Comparison of ENCODE assay signal across 23 mouse cellular contexts in the genomic region with DNA sequence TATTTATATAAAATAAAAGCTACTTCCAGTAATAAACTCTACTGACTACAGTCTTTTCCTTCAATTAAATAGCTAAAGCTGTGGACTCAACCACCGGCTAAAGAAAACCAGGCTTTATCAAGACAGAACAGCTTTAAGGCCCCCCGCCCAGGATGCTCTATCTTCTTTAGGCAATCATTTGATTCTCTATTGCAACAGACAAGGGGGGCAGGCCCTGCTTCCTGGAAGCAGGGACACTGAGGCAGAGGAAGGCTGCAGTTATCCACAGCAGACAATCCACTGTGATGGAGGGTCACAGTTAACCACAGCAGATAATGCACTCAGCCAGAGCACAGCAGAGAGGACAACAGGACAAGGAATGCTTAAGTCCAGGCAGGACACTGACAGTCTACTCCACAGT. TPM values are rescaled to one million over a fixed set of nuclear protein-coding genes. Genes with fewer than 3 reads are reported as not detected.
A peak's percentile ranks its signal among the peaks of the same experiment; 100 is the strongest.
DNase-seq lines count a peak whose midpoint lies in the region; ATAC-seq lines count a peak whose summit lies in the region.
"Had no signal": no experiment of that assay in that cellular context is flagged by ENCODE, and none has a peak within 500 bp of the region (broad histone marks: within the 10 kb centered on the region; RNA-seq: fewer than 3 reads in every experiment).

No protein-coding gene starts in this region.

- peak; percentile 86 for DNase-seq in c-Kit-positive CD71-positive TER-119-negative erythroid progenitor cells, embryonic 14.5 days (ENCODE audit: low read depth)
- peak; percentile 48 for DNase-seq in liver, embryonic 11.5 days (ENCODE audit: low spot score)
- no peak for DNase-seq in neural tube, embryonic 10.5 days (ENCODE audit: extremely low spot score, low spot score)
- DNase-seq in midbrain, embryonic 11.5 days (ENCODE audit: low spot score, missing footprints), result no peak
- no peak for DNase-seq in right cerebral cortex, postnatal 36 days (ENCODE audit: low spot score in 2 of 2)
- DNase-seq: adrenal gland, adult 2 months; cerebellum, adult 11-12 months; gastrocnemius, postnatal 10 days; heart, postnatal 4 days; kidney, adult 8-10 months; kidney, postnatal 25 days; layer of hippocampus, adult 9-11 months; right cerebral cortex, postnatal 4 days; thymus, postnatal 14 days had no signal

- H3K27ac ChIP-seq in liver, embryonic 11.5 days (ENCODE audit: low read depth, low read length), result peak overlapping the region; percentile 65; the same call in 1 of the 2 replicates
- H3K27ac ChIP-seq in midbrain, embryonic 11.5 days (ENCODE audit: low read depth, low read length), result no peak overlapping the region
- H3K27ac ChIP-seq: embryonic facial prominence, embryonic 12.5 days; forebrain, embryonic 10.5 days; hindbrain, postnatal 0 days; limb, embryonic 13.5 days; midbrain, embryonic 10.5 days; neural tube, embryonic 15.5 days had no signal

- no peak for ATAC-seq in megakaryocyte, adult 5-6 weeks (ENCODE audit: poor library complexity, severe bottlenecking)
- ATAC-seq in liver, embryonic 11.5 days (replicated peaks; ENCODE audit: low FRiP score), result peak; percentile 93
- peak; percentile 87 for ATAC-seq in megakaryocyte-erythroid progenitor cell, adult 5-6 weeks (replicated peaks; ENCODE audit: low FRiP score, low TSS enrichment, poor library complexity, severe bottlenecking)
- ATAC-seq in midbrain, embryonic 11.5 days (ENCODE audit: low FRiP score), result no peak
- ATAC-seq: hindbrain, postnatal 0 days had no signal

- H3K4me3 ChIP-seq in megakaryocyte, embryonic 14.5 days (replicated peaks), result peak overlapping the region; percentile 44
- H3K4me3 ChIP-seq in liver, embryonic 11.5 days (ENCODE audit: low read depth, low read length), result no peak overlapping the region
- H3K4me3 ChIP-seq in midbrain, embryonic 11.5 days (ENCODE audit: low read depth, low read length), result no peak overlapping the region
- H3K4me3 ChIP-seq: embryonic facial prominence, embryonic 12.5 days; forebrain, embryonic 10.5 days; limb, embryonic 13.5 days; midbrain, embryonic 10.5 days; neural tube, embryonic 15.5 days had no signal

- no peak overlapping the region for H3K9ac ChIP-seq in liver, embryonic 11.5 days (ENCODE audit: low read depth, low read length)
- H3K9ac ChIP-seq in midbrain, embryonic 11.5 days (ENCODE audit: low read length), result no peak overlapping the region
- H3K9ac ChIP-seq: embryonic facial prominence, embryonic 12.5 days; limb, embryonic 13.5 days; neural tube, embryonic 15.5 days had no signal

- peak overlapping the region; percentile 41 for H3K4me2 ChIP-seq in liver, embryonic 11.5 days
- no peak overlapping the region for H3K4me2 ChIP-seq in midbrain, embryonic 11.5 days
- H3K4me2 ChIP-seq: embryonic facial prominence, embryonic 12.5 days; limb, embryonic 13.5 days; neural tube, embryonic 15.5 days had no signal

- WGBS in liver, embryonic 11.5 days, result 45% methylated on average over 2 of the region's 2 CpGs
- 98% methylated on average over 2 of the region's 2 CpGs for WGBS in midbrain, embryonic 11.5 days

- peaks cover 63% of the 10 kb centered on the region for H3K4me1 ChIP-seq in megakaryocyte, embryonic 14.5 days
- H3K4me1 ChIP-seq in liver, embryonic 11.5 days (replicated peaks; ENCODE audit: control insufficient read depth, insufficient read depth, low read length), result peaks cover 15% of the 10 kb centered on the region
- H3K4me1 ChIP-seq in midbrain, embryonic 11.5 days (ENCODE audit: control insufficient read depth, insufficient read depth, low read length), result no peaks in the 10 kb centered on the region
- H3K4me1 ChIP-seq: embryonic facial prominence, embryonic 12.5 days; midbrain, embryonic 10.5 days; neural tube, embryonic 15.5 days had no signal

- H3K27me3 ChIP-seq in megakaryocyte, embryonic 14.5 days (replicated peaks), result no peaks in the 10 kb centered on the region
- H3K27me3 ChIP-seq in liver, embryonic 11.5 days (replicated peaks; ENCODE audit: control insufficient read depth, insufficient read depth, low read length), result no peaks in the 10 kb centered on the region
- H3K27me3 ChIP-seq in midbrain, embryonic 11.5 days (ENCODE audit: control insufficient read depth, insufficient read depth, low read length), result no peaks in the 10 kb centered on the region
- H3K27me3 ChIP-seq: embryonic facial prominence, embryonic 12.5 days; limb, embryonic 13.5 days; neural tube, embryonic 15.5 days had no signal

- peaks cover 38% of the 10 kb centered on the region for H3K36me3 ChIP-seq in megakaryocyte, embryonic 14.5 days (replicated peaks; ENCODE audit: low read length)
- H3K36me3 ChIP-seq in liver, embryonic 11.5 days (ENCODE audit: control insufficient read depth, insufficient read depth, low read length), result no peaks in the 10 kb centered on the region
- no peaks in the 10 kb centered on the region for H3K36me3 ChIP-seq in midbrain, embryonic 11.5 days (ENCODE audit: control insufficient read depth, insufficient read depth, low read length)
- H3K36me3 ChIP-seq: embryonic facial prominence, embryonic 12.5 days; forebrain, embryonic 10.5 days; neural tube, embryonic 15.5 days had no signal

- H3K9me3 ChIP-seq in megakaryocyte, embryonic 14.5 days, result no peaks in the 10 kb centered on the region
- no peaks in the 10 kb centered on the region for H3K9me3 ChIP-seq in liver, embryonic 11.5 days (ENCODE audit: control insufficient read depth, low read length)
- no peaks in the 10 kb centered on the region for H3K9me3 ChIP-seq in midbrain, embryonic 11.5 days (ENCODE audit: control insufficient read depth, low read length)
- H3K9me3 ChIP-seq: embryonic facial prominence, embryonic 12.5 days; forebrain, embryonic 10.5 days; limb, embryonic 13.5 days; midbrain, embryonic 10.5 days; neural tube, embryonic 15.5 days had no signal

RNA-seq across cellular contexts. Expression of a gene that starts 46.4 kb away (rescaled TPM):
- polyA plus RNA-seq in megakaryocyte, embryonic 14.5 days (2012; ENCODE audit: insufficient read depth, low replicate concordance), result 46.0 and 53.5 TPM in 2 replicates
- 73.5 and 82.3 TPM in 2 replicates for total RNA-seq in megakaryocyte, adult 5-6 weeks (2015)
- total RNA-seq in megakaryocyte, adult 5-6 weeks (2017), result 33.0 and 35.3 TPM in 2 replicates
- 28.8 and 33.3 TPM in 2 replicates for polyA plus RNA-seq in liver, embryonic 11.5 days (2014; fragmentation: Nextera tagmentation; extraction: Ambion mirVana)
- 37.8 and 39.4 TPM in 2 replicates for total RNA-seq in megakaryocyte-erythroid progenitor cell, adult 5-6 weeks (2014; fragmentation: Nextera tagmentation)
- 23.4 and 30.6 TPM in 2 replicates for total RNA-seq in megakaryocyte-erythroid progenitor cell, adult 5-6 weeks (2017)
- 43.8 and 48.3 TPM in 2 replicates for polyA plus RNA-seq in midbrain, embryonic 11.5 days (2014; fragmentation: Nextera tagmentation; extraction: Ambion mirVana)

Comparison
In these comparisons a context has a peak if more than half of its experiments do, and no peak if none do; other contexts are left out.
1. ATAC-seq: peak in liver, embryonic 11.5 days (single experiment) and megakaryocyte-erythroid progenitor cell, adult 5-6 weeks (single experiment); none in megakaryocyte, adult 5-6 weeks (single experiment) and midbrain, embryonic 11.5 days (single experiment).
2. DNase-seq: peak in c-Kit-positive CD71-positive TER-119-negative erythroid progenitor cells, embryonic 14.5 days (single experiment) and liver, embryonic 11.5 days (single experiment); none in neural tube, embryonic 10.5 days (single experiment), midbrain, embryonic 11.5 days (single experiment) and right cerebral cortex, postnatal 36 days (0 of 2).